Comparison of ENCODE assay signal across 21 mouse cellular contexts in the genomic region with DNA sequence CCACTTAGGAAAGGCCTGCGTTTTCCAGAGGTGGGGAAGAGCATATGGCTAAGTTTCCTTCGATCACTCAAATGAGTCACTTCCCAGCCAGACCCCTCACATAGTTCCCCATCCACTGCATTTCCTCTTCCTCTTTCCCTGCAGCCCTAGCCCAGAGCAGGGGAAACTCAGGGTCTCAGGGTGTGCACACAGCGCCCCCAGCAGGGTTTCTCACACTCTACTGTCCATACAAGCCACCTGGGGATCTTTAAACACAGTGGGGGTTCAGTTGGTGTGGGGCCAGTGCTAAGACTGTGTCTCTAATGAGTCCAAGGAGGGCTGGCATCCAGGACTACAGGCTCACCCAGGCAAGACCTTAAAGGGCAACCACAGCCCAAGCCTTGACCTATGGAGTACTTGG. TPM values are rescaled to one million over a fixed set of nuclear protein-coding genes. Genes with fewer than 3 reads are reported as not detected.
DNase-seq lines count a peak whose midpoint lies in the region; ATAC-seq and TF ChIP-seq lines count a peak whose summit lies in the region.
"Had no signal": no experiment of that assay in that cellular context is flagged by ENCODE, and none has a peak within 500 bp of the region (broad histone marks: within the 10 kb centered on the region; RNA-seq: fewer than 3 reads in every experiment).

No protein-coding gene starts in this region.

- WGBS in spleen, adult 2 months, result 29% methylated on average over 3 of the region's 3 CpGs
- WGBS in liver, postnatal 0 days (ENCODE audit: insufficient replicate concordance), result 23% methylated on average over 3 of the region's 3 CpGs
- WGBS in forebrain, embryonic 15.5 days, result 45% methylated on average over 3 of the region's 3 CpGs
- WGBS in kidney, embryonic 14.5 days, result 33% methylated on average over 3 of the region's 3 CpGs

- peak overlapping the region; percentile 68 for H3K27ac ChIP-seq in spleen, adult 2 months (ENCODE audit: insufficient read depth, low read length)
- peak overlapping the region; percentile 66 for H3K27ac ChIP-seq in liver, postnatal 0 days (ENCODE audit: low read depth)
- no peak overlapping the region for H3K27ac ChIP-seq in forebrain, embryonic 15.5 days (replicated peaks)
- H3K27ac ChIP-seq in kidney, embryonic 14.5 days (ENCODE audit: low read depth, low read length), result no peak overlapping the region
- H3K27ac ChIP-seq: embryonic facial prominence, embryonic 15.5 days; lung, embryonic 15.5 days; midbrain, embryonic 13.5 days; neural tube, embryonic 12.5 days had no signal

- no peaks in the 10 kb centered on the region for H3K9me3 ChIP-seq in liver, postnatal 0 days (ENCODE audit: low read length)
- no peaks in the 10 kb centered on the region for H3K9me3 ChIP-seq in forebrain, embryonic 15.5 days
- no peaks in the 10 kb centered on the region for H3K9me3 ChIP-seq in kidney, embryonic 14.5 days (ENCODE audit: control insufficient read depth, low read length)
- H3K9me3 ChIP-seq: embryonic facial prominence, embryonic 15.5 days; lung, embryonic 15.5 days; midbrain, embryonic 13.5 days; neural tube, embryonic 12.5 days had no signal

- TF ChIP-seq EP300 in liver, postnatal 0 days (IDR thresholded peaks at IDR 0.05; ENCODE audit: low read depth), result no peak

- no peak overlapping the region for H3K4me3 ChIP-seq in spleen, adult 2 months (ENCODE audit: extremely low read depth, insufficient read depth, insufficient read length)
- H3K4me3 ChIP-seq in liver, postnatal 0 days (ENCODE audit: low read depth, low read length), result no peak overlapping the region
- no peak overlapping the region for H3K4me3 ChIP-seq in forebrain, embryonic 15.5 days
- no peak overlapping the region for H3K4me3 ChIP-seq in kidney, embryonic 14.5 days (ENCODE audit: low read length)
- H3K4me3 ChIP-seq: embryonic facial prominence, embryonic 15.5 days; lung, embryonic 15.5 days; midbrain, embryonic 13.5 days; neural tube, embryonic 12.5 days had no signal

- no peak overlapping the region for H3K9ac ChIP-seq in liver, postnatal 0 days (replicated peaks)
- H3K9ac ChIP-seq in forebrain, embryonic 15.5 days (replicated peaks), result no peak overlapping the region
- H3K9ac ChIP-seq in kidney, embryonic 14.5 days (ENCODE audit: low read depth, low read length), result no peak overlapping the region
- H3K9ac ChIP-seq: embryonic facial prominence, embryonic 15.5 days; lung, embryonic 15.5 days; midbrain, embryonic 13.5 days; neural tube, embryonic 12.5 days had no signal

- peaks cover 10% of the 10 kb centered on the region for H3K4me1 ChIP-seq in spleen, adult 2 months (ENCODE audit: control insufficient read depth, insufficient read depth, insufficient read length)
- peaks cover 30% of the 10 kb centered on the region for H3K4me1 ChIP-seq in liver, postnatal 0 days (ENCODE audit: insufficient read depth)
- H3K4me1 ChIP-seq in forebrain, embryonic 15.5 days, result peaks cover 4% of the 10 kb centered on the region; the same call in 1 of the 2 replicates
- H3K4me1 ChIP-seq in kidney, embryonic 14.5 days (ENCODE audit: control insufficient read depth, insufficient read depth, low read length), result no peaks in the 10 kb centered on the region
- H3K4me1 ChIP-seq: midbrain, embryonic 13.5 days; neural tube, embryonic 12.5 days had no signal

- no peaks in the 10 kb centered on the region for H3K27me3 ChIP-seq in spleen, adult 2 months (ENCODE audit: control insufficient read depth, insufficient read depth, low read length)
- H3K27me3 ChIP-seq in liver, postnatal 0 days (ENCODE audit: insufficient read depth, low read length), result no peaks in the 10 kb centered on the region
- no peaks in the 10 kb centered on the region for H3K27me3 ChIP-seq in forebrain, embryonic 15.5 days
- H3K27me3 ChIP-seq in kidney, embryonic 14.5 days (ENCODE audit: control insufficient read depth, insufficient read depth, low read length), result no peaks in the 10 kb centered on the region
- H3K27me3 ChIP-seq: embryonic facial prominence, embryonic 15.5 days; lung, embryonic 15.5 days; midbrain, embryonic 13.5 days; neural tube, embryonic 12.5 days; Patski had no signal

- TF ChIP-seq CTCF in spleen, adult 2 months (IDR thresholded peaks at IDR 0.05; ENCODE audit: extremely low read depth, insufficient read depth, insufficient read length, insufficient replicate concordance), result no peak
- peak; percentile 54 for TF ChIP-seq CTCF in liver, postnatal 0 days (IDR thresholded peaks at IDR 0.05; ENCODE audit: low read depth)

- no peak overlapping the region for H3K4me2 ChIP-seq in liver, postnatal 0 days (ENCODE audit: low read depth, low read length)
- H3K4me2 ChIP-seq in forebrain, embryonic 15.5 days (replicated peaks), result no peak overlapping the region
- no peak overlapping the region for H3K4me2 ChIP-seq in kidney, embryonic 14.5 days (replicated peaks; ENCODE audit: low read depth, low read length)
- H3K4me2 ChIP-seq: embryonic facial prominence, embryonic 15.5 days; lung, embryonic 15.5 days; midbrain, embryonic 13.5 days; neural tube, embryonic 12.5 days had no signal

- DNase-seq in kidney, postnatal 4 days, result peak; percentile 17 to 41
- no peak for DNase-seq in kidney, adult 8-10 months
- DNase-seq in spleen, adult 2 months (ENCODE audit: low read depth in 1 of 2, low spot score in 2 of 2), result no peak
- DNase-seq in spleen, postnatal 36 days (ENCODE audit: low spot score in 2 of 2), result no peak
- DNase-seq in liver, postnatal 0 days, result peak; percentile 53
- DNase-seq in right cerebral cortex, adult 2 months (ENCODE audit: low spot score in 2 of 2), result no peak
- DNase-seq: adrenal gland, adult 2 months; cerebellum, postnatal 36 days; gastrocnemius, postnatal 36 days; kidney, postnatal 10 days; retina, postnatal 1 day; thymus, adult 2 months had no signal

- no peak for ATAC-seq in liver, postnatal 0 days
- ATAC-seq in forebrain, embryonic 15.5 days (replicated peaks), result no peak
- no peak for ATAC-seq in kidney, embryonic 14.5 days (ENCODE audit: low FRiP score, low TSS enrichment)
- ATAC-seq: forebrain, embryonic 14.5 days; hindbrain, embryonic 16.5 days; midbrain, embryonic 13.5 days; Patski had no signal

- peaks cover 1% of the 10 kb centered on the region; the same call in 1 of the 2 replicates for H3K36me3 ChIP-seq in spleen, adult 2 months (ENCODE audit: control insufficient read depth, insufficient read depth, low read length)
- peaks cover 4% of the 10 kb centered on the region; the same call in 1 of the 2 replicates for H3K36me3 ChIP-seq in liver, postnatal 0 days (replicated peaks; ENCODE audit: insufficient read depth, low read length)
- H3K36me3 ChIP-seq in forebrain, embryonic 15.5 days, result 0 out of 2 replicates have a peak, but pooled peaks cover 2% of the 10 kb centered on the region
- no peaks in the 10 kb centered on the region for H3K36me3 ChIP-seq in kidney, embryonic 14.5 days (ENCODE audit: control insufficient read depth, insufficient read depth, low read length)
- H3K36me3 ChIP-seq: embryonic facial prominence, embryonic 15.5 days; lung, embryonic 15.5 days had no signal

- no peak for TF ChIP-seq POLR2A in spleen, adult 2 months (IDR thresholded peaks at IDR 0.05; ENCODE audit: low read depth, low read length)

RNA-seq across cellular contexts. Expression of a gene that starts 5.0 kb away (rescaled TPM):
- 24.6 and 29.2 TPM in 2 replicates for polyA plus RNA-seq in spleen, adult 2 months (2012; rRNA removed)
- 14.3 and 15.1 TPM in 2 replicates for polyA plus RNA-seq in liver, postnatal 0 days (2015; fragmentation: Nextera tagmentation; extraction: Ambion mirVana)
- 40.2 and 45.0 TPM in 2 replicates for polyA plus RNA-seq in forebrain, embryonic 15.5 days (2015; fragmentation: Nextera tagmentation; extraction: Ambion mirVana)
- polyA plus RNA-seq in kidney, embryonic 14.5 days (2014; fragmentation: Nextera tagmentation; extraction: Ambion mirVana), result 48.7 and 50.0 TPM in 2 replicates

RNA-seq across cellular contexts. Expression of a gene that starts 12.5 kb away (rescaled TPM):
- 10.5 and 10.6 TPM in 2 replicates for polyA plus RNA-seq in spleen, adult 2 months (2012; rRNA removed)
- polyA plus RNA-seq in liver, postnatal 0 days (2015; fragmentation: Nextera tagmentation; extraction: Ambion mirVana), result 0.59 and 0.70 TPM in 2 replicates
- polyA plus RNA-seq in forebrain, embryonic 15.5 days (2015; fragmentation: Nextera tagmentation; extraction: Ambion mirVana), result 0.52 and 0.56 TPM in 2 replicates
- 0.33 and 0.88 TPM in 2 replicates for polyA plus RNA-seq in kidney, embryonic 14.5 days (2014; fragmentation: Nextera tagmentation; extraction: Ambion mirVana)

RNA-seq across cellular contexts. Expression of a gene that starts 13.0 kb away (rescaled TPM):
- polyA plus RNA-seq in spleen, adult 2 months (2012; rRNA removed), result 28.8 TPM in 2 replicates
- polyA plus RNA-seq in liver, postnatal 0 days (2015; fragmentation: Nextera tagmentation; extraction: Ambion mirVana), result 9.2 and 9.4 TPM in 2 replicates
- polyA plus RNA-seq in forebrain, embryonic 15.5 days (2015; fragmentation: Nextera tagmentation; extraction: Ambion mirVana), result 1.4 and 1.9 TPM in 2 replicates
- polyA plus RNA-seq in kidney, embryonic 14.5 days (2014; fragmentation: Nextera tagmentation; extraction: Ambion mirVana), result 5.2 and 6.0 TPM in 2 replicates

RNA-seq across cellular contexts. Expression of a gene that starts 14.3 kb away (rescaled TPM):
- 145 TPM in 2 replicates for polyA plus RNA-seq in spleen, adult 2 months (2012; rRNA removed)
- polyA plus RNA-seq in liver, postnatal 0 days (2015; fragmentation: Nextera tagmentation; extraction: Ambion mirVana), result 20.0 and 21.8 TPM in 2 replicates
- 38.1 and 38.4 TPM in 2 replicates for polyA plus RNA-seq in forebrain, embryonic 15.5 days (2015; fragmentation: Nextera tagmentation; extraction: Ambion mirVana)
- 11.0 and 23.3 TPM in 2 replicates for polyA plus RNA-seq in kidney, embryonic 14.5 days (2014; fragmentation: Nextera tagmentation; extraction: Ambion mirVana)

RNA-seq across cellular contexts. Expression of a gene that starts 36.9 kb away (rescaled TPM):
- polyA plus RNA-seq in spleen, adult 2 months (2012; rRNA removed), result 15.5 and 17.9 TPM in 2 replicates
- polyA plus RNA-seq in liver, postnatal 0 days (2015; fragmentation: Nextera tagmentation; extraction: Ambion mirVana), result 6.1 and 6.4 TPM in 2 replicates
- 33.4 and 37.2 TPM in 2 replicates for polyA plus RNA-seq in forebrain, embryonic 15.5 days (2015; fragmentation: Nextera tagmentation; extraction: Ambion mirVana)
- polyA plus RNA-seq in kidney, embryonic 14.5 days (2014; fragmentation: Nextera tagmentation; extraction: Ambion mirVana), result 27.8 and 39.0 TPM in 2 replicates

Comparison
In these comparisons a context has a peak if more than half of its experiments do, and no peak if none do; other contexts are left out.
1. DNase-seq: peak in kidney, postnatal 4 days (2 of 2) and liver, postnatal 0 days (single experiment); none in kidney, adult 8-10 months (0 of 2), spleen, adult 2 months (0 of 2), spleen, postnatal 36 days (0 of 2) and right cerebral cortex, adult 2 months (0 of 2).
2. H3K27ac ChIP-seq: peak in spleen, adult 2 months (single experiment) and liver, postnatal 0 days (single experiment); none in forebrain, embryonic 15.5 days (single experiment) and kidney, embryonic 14.5 days (single experiment).